Mouse (Mus musculus): Measurements from ENCODE around the gene Nr0b2.

GRCm38 (mm10) chr4:133545272-133546231 lies 7.6 kb upstream of the Nr0b2 start, which contains the start of gene Nudc:
- TF ChIP-seq CTCF (IDR thresholded peaks at IDR 0.05; ENCODE audit: low read depth, low read length), result no peak
- TF ChIP-seq GATA1 (IDR thresholded peaks at IDR 0.05; ENCODE audit: borderline replicate concordance, low read length), result no peak
- TF ChIP-seq POLR2AphosphoS5 (IDR thresholded peaks at IDR 0.05; ENCODE audit: insufficient replicate concordance, low read depth, low read length), result no peak
- TF ChIP-seq TAL1 (conservative IDR thresholded peaks at IDR 0.05; ENCODE audit: low read depth, low read length), result no peak
- no peak for TF ChIP-seq GATA2 (IDR thresholded peaks at IDR 0.05; ENCODE audit: borderline replicate concordance, low read depth, low read length)
